Comparison of ENCODE assay signal across 8 mouse cellular contexts in the genomic region with DNA sequence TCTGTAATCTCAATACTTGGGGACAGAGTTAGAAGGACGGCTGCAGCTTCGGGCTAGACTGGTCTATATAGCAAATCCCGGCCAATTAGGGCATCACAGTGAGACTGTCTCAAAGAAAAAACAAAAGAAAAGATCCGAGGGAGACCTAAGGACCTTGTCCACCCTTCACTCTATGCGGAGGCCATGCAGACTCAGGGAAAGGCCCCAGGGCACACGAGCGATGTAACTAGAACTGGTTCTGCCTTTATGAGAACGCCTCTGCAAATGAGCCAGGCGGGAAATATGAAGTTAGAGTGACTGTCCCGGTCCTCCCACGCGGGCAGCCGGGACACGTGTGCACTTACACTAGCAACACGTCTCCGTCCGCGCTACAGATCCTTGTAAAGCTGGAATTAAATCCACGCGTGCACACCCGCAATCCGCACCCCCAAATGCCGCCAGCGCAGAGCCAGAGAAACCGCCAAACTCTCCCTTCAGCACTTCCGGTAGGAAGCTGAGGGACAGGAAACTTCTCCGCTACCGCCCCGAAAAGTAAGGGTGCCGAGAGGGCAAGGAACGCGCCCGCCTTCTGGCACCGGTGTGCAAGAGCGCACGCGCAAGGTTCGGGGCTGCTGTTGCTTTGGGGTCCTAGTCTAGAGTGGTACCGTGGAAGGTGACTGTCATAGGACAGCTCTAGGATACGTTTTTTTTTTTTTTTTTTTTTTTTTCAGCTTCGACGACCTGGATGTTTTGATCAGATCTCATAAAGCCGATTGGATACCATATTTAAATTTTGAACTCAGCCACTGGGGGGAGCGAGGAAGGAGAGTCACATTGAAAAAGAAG. TPM values are rescaled to one million over a fixed set of nuclear protein-coding genes. Genes with fewer than 3 reads are reported as not detected.
DNase-seq lines count a peak whose midpoint lies in the region; ATAC-seq and TF ChIP-seq lines count a peak whose summit lies in the region.

A gene (minus strand): TSS at position 492 of the 825 bp plus-strand sequence.

- H3K27ac ChIP-seq in gastrocnemius, adult 2 months: peak within 1 kb of the TSS; percentile 91
- peak within 1 kb of the TSS; percentile 66; the same call in 1 of the 2 replicates for H3K27ac ChIP-seq in hindbrain, postnatal 0 days
- peak within 1 kb of the TSS; percentile 68 for H3K27ac ChIP-seq in left cerebral cortex, adult 2 months

- H3K4me2 ChIP-seq in hindbrain, postnatal 0 days (ENCODE audit: low read depth, low read length): peak within 1 kb of the TSS; percentile 87

- intact Hi-C loops in gastrocnemius, adult 2 months (cut with DNase I): loop anchor here (1.0 kb wide), 1 partner anchor 51 kb away; no protein-coding TSS in a partner anchor
- intact Hi-C loops in left cerebral cortex, adult 2 months (cut with DNase I): loop anchor here (1.0 to 5.0 kb wide), 5 partner anchors 41 to 189 kb away; a partner anchor contains a TSS

- ATAC-seq in hindbrain, postnatal 0 days: peak; percentile 94
- peak; percentile 97 for ATAC-seq in megakaryocyte, adult 5-6 weeks (ENCODE audit: poor library complexity, severe bottlenecking)

- peak; percentile 81 for DNase-seq in WW6 (ENCODE audit: low read depth, low spot score)
- peak; percentile 78 to 91 for DNase-seq in cerebellum, postnatal 4 days (ENCODE audit: low spot score in 2 of 2)
- peak; percentile 94 for DNase-seq in gastrocnemius, adult 2 months
- peak; percentile 97 for DNase-seq in hindbrain, postnatal 0 days (ENCODE audit: low spot score)
- DNase-seq in left cerebral cortex, adult 2 months (ENCODE audit: extremely low spot score in 1 of 2, low spot score in 2 of 2): peak; percentile 94 to 95
- peak; percentile 94 to 97 for DNase-seq in right cerebral cortex, adult 2 months (ENCODE audit: low spot score in 2 of 2)
- DNase-seq in urinary bladder, postnatal 14 days (ENCODE audit: low spot score): peak; percentile 94

- H3K36me3 ChIP-seq in hindbrain, postnatal 0 days (ENCODE audit: insufficient read depth, low read length): peaks cover 4% of the 10 kb centered on the region; the same call in 1 of the 2 replicates

- WGBS in hindbrain, postnatal 0 days: under 1% methylated on average over 44 of the region's 44 CpGs

- no peaks in the 10 kb centered on the region for H3K9me3 ChIP-seq in hindbrain, postnatal 0 days (ENCODE audit: low read length)

- H3K27me3 ChIP-seq in hindbrain, postnatal 0 days (ENCODE audit: insufficient read depth, low read length): no peaks in the 10 kb centered on the region

- peaks cover 7% of the 10 kb centered on the region for H3K4me1 ChIP-seq in hindbrain, postnatal 0 days (ENCODE audit: insufficient read depth, low read length)

- peak within 1 kb of the TSS; percentile 78 for H3K9ac ChIP-seq in hindbrain, postnatal 0 days (replicated peaks; ENCODE audit: low read length)

- peak within 1 kb of the TSS; percentile 76 for H3K4me3 ChIP-seq in gastrocnemius, adult 2 months
- H3K4me3 ChIP-seq in hindbrain, postnatal 0 days (ENCODE audit: low read length): peak within 1 kb of the TSS; percentile 75
- H3K4me3 ChIP-seq in left cerebral cortex, adult 2 months: peak within 1 kb of the TSS; percentile 55

- TF ChIP-seq CTCF in gastrocnemius, adult 2 months (IDR thresholded peaks at IDR 0.05): peak; percentile 65
- TF ChIP-seq CTCF in hindbrain, postnatal 0 days (IDR thresholded peaks at IDR 0.05; ENCODE audit: low read depth): peak; percentile 62
- peak; percentile 66 for TF ChIP-seq CTCF in left cerebral cortex, adult 2 months (IDR thresholded peaks at IDR 0.05)

RNA-seq across cellular contexts. Expression of the gene that starts here (rescaled TPM):
- total RNA-seq in gastrocnemius, adult 2 months (2021): 1 to 10 TPM; 2.9 to 3.3 TPM
- 11.4 and 11.6 TPM in 2 replicates for total RNA-seq in hindbrain, postnatal 0 days (2014; rRNA removed)
- 12.1 and 13.8 TPM in 2 replicates for polyA plus RNA-seq in hindbrain, postnatal 0 days (2015; fragmentation: Nextera tagmentation; extraction: Ambion mirVana)
- total RNA-seq in left cerebral cortex, adult 2 months (2021): 10 to 100 TPM in 1 of 2 experiments, 1 to 10 TPM in 1; 8.8 to 10.1 TPM
- total RNA-seq in megakaryocyte, adult 5-6 weeks (2015): 9.0 and 11.4 TPM in 2 replicates
- total RNA-seq in megakaryocyte, adult 5-6 weeks (2017): 7.7 and 12.5 TPM in 2 replicates

Comparison
In these comparisons a context has a peak if more than half of its experiments do, and no peak if none do; other contexts are left out.
1. Peak in every context shown above with its lines: DNase-seq, ATAC-seq, H3K4me3 ChIP-seq and H3K27ac ChIP-seq.